Mouse (Mus musculus): ENCODE measurements around the gene 4930519P11Rik.
A peak's percentile ranks its signal among the peaks of the same experiment; 100 is the strongest.

4930519P11Rik gene

GRCm38 (mm10) chr2:154613118-154614115 is at the start of gene 4930519P11Rik, which contains the start of gene Zfp341:
TSS of gene 4930519P11Rik (minus strand) at chr2:154613437.
TSS of gene Zfp341 (plus strand) at chr2:154613297.
- DNase-seq (ENCODE audit: low spot score): peak; percentile 94

GRCm38 (mm10) chr2:154659531-154660074 is 46.4 kb upstream of the 4930519P11Rik start:
- DNase-seq (ENCODE audit: low spot score): no peak

DNA sequence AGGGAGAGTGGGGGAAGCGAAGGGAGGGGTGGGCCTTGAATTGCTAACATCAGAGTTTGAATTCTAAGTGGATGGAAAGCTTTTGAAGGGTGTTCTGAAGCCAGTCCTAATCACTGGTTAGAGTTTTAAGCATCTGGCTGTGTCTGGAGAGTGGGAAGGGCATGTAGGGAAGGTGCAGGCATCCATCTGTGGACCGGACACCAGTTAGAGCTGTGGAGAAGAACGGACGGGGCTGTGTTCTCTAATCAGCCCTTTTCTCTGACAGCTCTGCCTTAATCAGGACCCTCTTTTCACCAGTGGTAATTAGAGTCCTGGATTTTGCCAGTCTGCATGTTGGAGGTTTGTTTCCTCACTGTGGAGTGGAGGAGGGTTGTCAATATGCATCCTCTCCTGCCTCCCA is 45.8 kb upstream of the 4930519P11Rik start:
- no peak for DNase-seq (ENCODE audit: low spot score)

GRCm38 (mm10) chr2:154657486-154658237 is 44.4 kb upstream of the 4930519P11Rik start:
- DNase-seq (ENCODE audit: low spot score): peak; percentile 60

- DNase-seq (ENCODE audit: low spot score): peak; percentile 99
Measured at GRCm38 (mm10) chr2:154656710-154657485, 43.7 kb upstream of the 4930519P11Rik start.

GRCm38 (mm10) chr2:154655878-154656414 is 42.7 kb upstream of the 4930519P11Rik start:
- no peak for DNase-seq (ENCODE audit: low spot score)

DNA sequence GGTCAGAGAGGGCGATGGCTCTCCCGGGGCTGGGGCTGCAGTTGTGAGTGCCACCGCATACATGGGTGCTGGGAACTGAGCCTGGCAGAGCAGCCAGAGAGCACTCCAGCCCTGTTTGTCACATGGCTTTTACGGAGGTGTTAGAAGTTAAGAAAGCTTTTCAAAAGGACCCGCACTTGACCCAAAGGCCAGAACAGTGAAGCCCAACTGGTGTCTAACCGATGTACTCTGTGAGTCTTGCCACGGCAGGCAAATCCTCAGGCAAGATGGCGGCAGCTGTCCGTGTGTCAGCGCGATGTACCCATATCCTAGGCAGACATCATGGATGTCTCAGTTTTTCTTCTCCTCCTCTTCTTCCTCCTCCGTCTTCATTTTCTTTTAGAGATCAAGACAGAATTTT is 41.7 kb upstream of the 4930519P11Rik start:
- no peak for DNase-seq (ENCODE audit: low spot score)

DNA sequence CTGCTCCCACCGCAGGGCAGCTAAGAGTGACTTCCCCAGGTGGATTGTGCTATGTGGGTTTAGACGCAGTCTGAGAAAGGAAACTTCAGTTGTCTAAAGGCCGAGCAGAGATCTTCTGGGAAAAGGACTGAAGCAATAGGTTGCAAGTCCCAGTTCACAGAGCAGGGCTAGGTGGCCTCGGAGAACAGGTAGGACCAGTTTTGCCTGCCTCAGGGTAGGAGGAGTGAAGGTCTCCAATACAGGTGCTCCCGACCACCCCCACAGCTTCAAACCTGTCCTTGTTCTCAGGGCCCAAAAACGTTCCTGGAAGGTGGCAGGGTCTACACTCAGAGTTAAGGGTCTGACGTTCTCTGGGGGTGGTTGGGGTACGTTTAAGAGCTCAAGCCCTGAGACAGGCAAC is 38.1 kb upstream of the 4930519P11Rik start, which contains the start of gene Chmp4b:
Chmp4b (plus strand) TSS at position 343 of the 400 bp plus-strand sequence.
- DNase-seq (ENCODE audit: low spot score): no peak

GRCm38 (mm10) chr2:154650404-154650803 is 37.2 kb upstream of the 4930519P11Rik start:
- DNase-seq (ENCODE audit: low spot score): no peak

DNA sequence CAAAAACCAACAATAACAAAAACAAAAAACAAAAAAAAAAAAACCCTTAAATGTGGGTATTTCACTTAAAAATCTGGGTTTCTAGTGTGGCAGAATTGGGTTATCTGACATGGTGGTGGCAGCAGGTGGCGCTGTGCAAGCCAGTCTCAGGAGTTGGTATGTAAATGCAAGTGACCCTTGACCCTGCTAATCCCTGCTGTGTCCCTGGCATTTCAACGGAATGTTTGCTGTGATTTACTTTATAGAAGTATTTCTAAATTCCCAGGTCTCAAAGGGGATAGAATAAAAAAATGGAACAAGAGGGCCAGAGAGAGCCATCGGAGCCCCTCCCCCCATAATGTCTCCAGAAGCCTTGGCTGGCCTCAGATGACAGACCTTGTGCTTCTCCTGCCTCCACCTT is 34.8 kb upstream of the 4930519P11Rik start:
- DNase-seq (ENCODE audit: low spot score): no peak

- DNase-seq (ENCODE audit: low spot score): peak; percentile 43
Measured at GRCm38 (mm10) chr2:154646634-154647033, 33.4 kb upstream of the 4930519P11Rik start.

- DNase-seq (ENCODE audit: low spot score): no peak
Measured at GRCm38 (mm10) chr2:154642712-154643385, 29.6 kb upstream of the 4930519P11Rik start.

DNA sequence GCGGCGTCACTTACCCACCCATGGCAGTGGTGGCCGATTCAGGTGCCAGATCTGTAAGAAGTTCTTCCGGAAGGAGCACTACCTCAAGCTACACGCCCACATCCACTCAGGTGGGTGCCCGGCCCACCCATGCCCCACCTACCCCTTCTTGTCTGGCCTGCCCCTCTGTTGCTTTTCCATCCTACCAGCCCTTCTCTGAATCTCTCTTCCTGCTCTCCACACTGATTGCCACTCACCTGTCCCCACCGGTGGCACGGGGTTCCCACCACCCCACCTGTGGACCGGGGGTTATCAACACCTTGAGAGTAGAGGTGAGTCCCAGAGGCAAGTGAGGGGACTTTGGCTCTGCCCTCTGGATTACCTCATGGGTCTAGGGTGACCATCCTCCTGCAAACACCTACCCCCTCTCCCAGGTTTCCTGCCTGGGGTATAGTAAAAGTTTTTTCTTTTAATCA is 28.8 kb upstream of the 4930519P11Rik start:
- no peak for DNase-seq (ENCODE audit: low spot score)

DNA sequence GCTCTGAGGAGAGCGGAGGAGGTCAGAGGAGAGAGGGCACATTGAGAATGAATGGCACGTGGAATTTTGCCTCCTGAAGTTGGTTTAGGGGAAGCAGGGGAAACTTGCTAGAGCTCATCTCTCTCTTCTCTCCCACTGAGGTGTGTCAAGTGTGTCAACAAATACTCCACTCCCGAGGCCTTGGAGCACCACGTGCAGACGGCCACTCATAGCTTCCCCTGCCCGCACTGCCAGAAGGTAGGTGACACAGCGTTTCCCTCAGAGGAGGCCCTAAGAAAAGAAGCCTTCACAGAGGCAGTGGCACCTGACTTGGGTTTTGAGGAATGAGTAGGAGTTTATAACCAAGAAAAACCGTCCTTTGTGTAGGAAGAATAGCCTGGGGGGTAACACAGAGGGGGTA is 27.9 kb upstream of the 4930519P11Rik start:
- DNase-seq (ENCODE audit: low spot score): no peak

GRCm38 (mm10) chr2:154639115-154639514 is 25.9 kb upstream of the 4930519P11Rik start:
- DNase-seq (ENCODE audit: low spot score): no peak

DNA sequence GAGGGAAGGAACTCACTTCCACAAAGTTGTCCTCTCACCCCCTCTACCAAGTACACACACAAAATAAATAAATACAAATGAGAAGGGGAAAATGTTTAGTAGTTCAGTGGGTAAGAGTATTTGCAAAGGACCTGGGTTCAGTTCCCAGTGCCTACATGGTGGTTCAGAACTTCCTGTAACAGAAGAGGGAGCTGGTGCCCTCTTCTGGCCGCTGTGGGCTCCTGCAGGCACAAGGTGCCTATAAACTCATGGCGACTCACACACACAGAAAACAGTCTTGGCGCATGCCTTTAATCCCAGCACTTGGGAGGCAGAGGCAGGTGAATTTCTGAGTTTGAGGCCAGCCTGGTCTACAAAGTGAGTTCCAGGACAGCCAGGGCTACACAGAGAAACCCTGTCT is 25.3 kb upstream of the 4930519P11Rik start:
- no peak for DNase-seq (ENCODE audit: low spot score)

GRCm38 (mm10) chr2:154635826-154636225 is 22.6 kb upstream of the 4930519P11Rik start:
- no peak for DNase-seq (ENCODE audit: low spot score)

DNA sequence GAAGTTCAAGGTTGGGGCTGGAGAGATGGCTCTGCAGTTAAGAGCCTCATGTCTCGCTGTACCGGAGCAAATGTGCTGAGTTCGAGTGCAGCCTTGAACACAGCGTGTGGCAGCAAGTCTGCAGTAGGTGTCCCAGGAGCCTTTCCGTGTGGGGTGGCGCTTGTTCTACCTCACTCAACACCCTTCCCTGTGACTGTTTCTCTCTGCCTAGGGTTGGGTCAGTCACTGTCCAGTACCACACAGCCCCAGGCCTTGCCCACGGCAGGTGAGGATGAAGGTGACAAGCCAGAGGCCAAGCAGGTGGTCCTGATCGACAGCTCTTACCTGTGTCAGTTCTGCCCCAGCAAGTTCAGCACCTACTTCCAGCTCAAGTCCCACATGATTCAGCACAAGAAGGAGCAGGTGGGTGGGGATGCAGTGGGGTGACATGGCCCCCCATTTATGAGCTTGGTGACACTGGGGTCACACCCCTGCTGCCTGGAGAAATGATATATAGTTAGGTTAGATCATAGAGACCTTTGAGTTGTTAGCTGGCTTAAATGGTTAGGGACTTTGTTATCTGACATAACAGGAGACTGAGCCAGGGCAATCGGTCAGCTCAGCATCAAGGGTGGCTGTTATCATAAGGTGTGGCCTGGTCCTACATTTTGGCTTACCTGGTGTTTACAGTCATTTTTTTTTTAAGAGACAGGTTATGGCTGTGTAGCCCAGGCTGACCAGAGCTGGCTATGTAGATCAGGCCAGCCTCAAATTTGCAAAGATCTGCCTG is 20.8 kb upstream of the 4930519P11Rik start:
- DNase-seq (ENCODE audit: low spot score): no peak

DNA sequence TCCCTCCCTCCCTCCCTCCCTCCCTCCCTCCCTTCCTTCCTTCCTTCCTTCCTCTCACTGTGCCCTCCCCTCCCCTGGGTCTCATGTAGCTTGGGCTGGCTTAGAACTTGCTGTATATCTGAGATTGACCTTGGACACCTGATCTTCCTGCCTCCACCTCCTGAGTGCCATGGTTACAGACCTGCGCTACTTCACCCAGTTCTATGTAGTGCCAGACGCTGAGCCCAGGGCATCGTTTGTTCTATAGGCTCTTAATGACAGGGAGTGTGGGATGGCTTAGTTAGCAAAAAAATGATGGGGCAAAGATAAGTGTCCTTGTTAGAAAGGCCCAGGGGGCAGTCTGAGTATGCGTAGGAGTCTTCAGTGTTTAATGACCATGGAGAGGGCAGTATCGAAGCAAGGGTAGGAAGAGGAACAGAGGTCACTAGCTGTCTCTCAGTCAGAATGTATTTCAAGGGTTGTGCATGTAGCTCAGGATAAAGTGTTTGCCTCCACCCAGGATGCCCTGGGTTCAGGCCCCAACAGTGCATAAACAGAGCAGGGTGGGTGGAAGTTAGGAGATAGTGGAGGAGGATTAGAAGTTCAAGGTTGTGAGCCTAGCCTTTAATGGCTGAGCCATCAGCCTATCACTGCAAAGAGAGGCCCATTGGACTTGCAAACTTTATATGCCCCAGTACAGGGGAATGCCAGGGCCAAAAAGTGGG is 20.0 kb upstream of the 4930519P11Rik start:
- no peak for DNase-seq (ENCODE audit: low spot score)
